Mouse (Mus musculus) CH12.LX (cell line): ENCODE measurements around the gene Cbwd1. TPM values are rescaled to one million over a fixed set of nuclear protein-coding genes. Genes with fewer than 3 reads are reported as not detected.

Source experiments
- DNase-seq: peaks from one replicate; pipeline ENCODE4 v3.0.0-alpha.2; 2013; ENCODE audit errors: extremely low read depth
- H3K27ac ChIP-seq: 2 replicates; pipeline ENCODE4 v1.5.1; 2012; ENCODE audit warnings: low read depth, mild to moderate bottlenecking, control low read depth, moderate library complexity; ENCODE audit not compliant: insufficient read depth
- H3K27me3 ChIP-seq: replicated peaks from 2 replicates; pipeline ENCODE3; 2012; ENCODE audit warnings: inconsistent platforms
- H3K36me3 ChIP-seq, 2 experiments: replicated peaks in 1 of 2; 2 replicates each; pipeline versions ENCODE3 to v1.6.1; 2012; ENCODE audit warnings: inconsistent platforms in 1 of 2, low read length in 1 of 2, mild to moderate bottlenecking in 1 of 2, mixed read lengths in 1 of 2, moderate library complexity in 1 of 2; ENCODE audit not compliant: control insufficient read depth in 1 of 2, insufficient read depth in 1 of 2
- H3K4me1 ChIP-seq, 2 experiments: 2 replicates each; pipeline ENCODE4 v1.6.1; 2012; ENCODE audit warnings: inconsistent platforms in 1 of 2, moderate library complexity in 1 of 2; ENCODE audit not compliant: insufficient read depth in 2 of 2, control insufficient read depth in 1 of 2
- H3K4me2 ChIP-seq: 2 replicates; pipeline ENCODE4 v1.6.1; 2012; ENCODE audit warnings: low read depth, mild to moderate bottlenecking, control low read depth; ENCODE audit not compliant: poor library complexity, insufficient read depth, severe bottlenecking
- H3K4me3 ChIP-seq, 3 experiments: fragments of 150-350 bp in 1 of 3; sonication (generic) in 1 of 3; replicated peaks in 1 of 3; 2 replicates each; pipeline versions ENCODE3 to v1.5.1; 2011 to 2012; ENCODE audit warnings: low read depth in 2 of 3, low read length in 2 of 3, mild to moderate bottlenecking in 2 of 3, moderate library complexity in 2 of 3, control low read depth in 1 of 3, improper control_type of control experiment in 1 of 3, inconsistent platforms in 1 of 3, mixed read lengths in 1 of 3; ENCODE audit not compliant: poor library complexity in 1 of 3
- H3K79me2 ChIP-seq: replicated peaks from 2 replicates; pipeline ENCODE4 v1.6.1; 2012; ENCODE audit warnings: mild to moderate bottlenecking, moderate library complexity; ENCODE audit not compliant: control insufficient read depth, poor library complexity, insufficient read depth, severe bottlenecking; ENCODE audit errors: extremely low read depth
- H3K9ac ChIP-seq: 2 replicates; pipeline ENCODE4 v1.6.1; 2012; ENCODE audit warnings: low read depth, mild to moderate bottlenecking, control low read depth, moderate library complexity; ENCODE audit not compliant: insufficient read depth
- H3K9me3 ChIP-seq: replicated peaks from 2 replicates; pipeline ENCODE3; 2012; ENCODE audit warnings: low read length, inconsistent platforms, mixed read lengths
- BHLHE40 ChIP-seq: IDR thresholded peaks from 2 replicates; pipeline ENCODE4 v1.6.1; 2011; ENCODE audit warnings: mild to moderate bottlenecking, low read depth, low read length, improper control_type of control experiment
- CHD1 ChIP-seq: IDR thresholded peaks from 2 replicates; pipeline ENCODE4 v1.6.1; 2012; ENCODE audit warnings: low read depth, low read length, improper control_type of control experiment, inconsistent platforms
- CHD2 ChIP-seq: IDR thresholded peaks from 2 replicates; pipeline ENCODE4 v1.6.1; 2011; ENCODE audit warnings: low read length, improper control_type of control experiment
- CTCF ChIP-seq, 2 experiments: IDR thresholded peaks in 1 of 2; conservative IDR thresholded peaks in 1 of 2; 2 replicates each; pipeline ENCODE4 v1.5.1; 2011 to 2012; ENCODE audit warnings: low read depth in 2 of 2, low read length in 2 of 2, improper control_type of control experiment in 1 of 2, inconsistent platforms in 1 of 2, mild to moderate bottlenecking in 1 of 2, moderate library complexity in 1 of 2
- E2F4 ChIP-seq: IDR thresholded peaks from 2 replicates; pipeline ENCODE4 v1.6.1; 2011; ENCODE audit warnings: low read depth, low read length, improper control_type of control experiment; ENCODE audit not compliant: insufficient replicate concordance
- ETS1 ChIP-seq: conservative IDR thresholded peaks from 2 replicates; pipeline ENCODE4 v1.6.1; 2012; ENCODE audit warnings: low read depth, mild to moderate bottlenecking, inconsistent platforms, low read length, improper control_type of control experiment, moderate library complexity
- IRF4 ChIP-seq: IDR thresholded peaks from 2 replicates; pipeline ENCODE4 v1.6.1; 2014; ENCODE audit warnings: low read depth, mild to moderate bottlenecking, inconsistent platforms, low read length, improper control_type of control experiment
- JUN ChIP-seq: IDR thresholded peaks from 2 replicates; pipeline ENCODE4 v1.6.1; 2011; ENCODE audit warnings: low read depth, mild to moderate bottlenecking, low read length, improper control_type of control experiment, moderate library complexity; ENCODE audit not compliant: insufficient read depth
- KAT2A ChIP-seq: IDR thresholded peaks from 2 replicates; pipeline ENCODE4 v1.6.1; 2012; ENCODE audit warnings: low read length, improper control_type of control experiment, inconsistent platforms; ENCODE audit not compliant: insufficient replicate concordance
- MAFK ChIP-seq: IDR thresholded peaks from 2 replicates; pipeline ENCODE4 v1.6.1; 2011; ENCODE audit warnings: low read length, improper control_type of control experiment; ENCODE audit not compliant: insufficient replicate concordance
- MAZ ChIP-seq: IDR thresholded peaks from 2 replicates; pipeline ENCODE4 v1.6.1; 2012; ENCODE audit warnings: low read depth, mild to moderate bottlenecking, inconsistent platforms, low read length, improper control_type of control experiment, moderate library complexity
- NELFE ChIP-seq: IDR thresholded peaks from 2 replicates; pipeline ENCODE4 v1.6.1; 2011; ENCODE audit warnings: low read depth, low read length, improper control_type of control experiment
- PAX5 ChIP-seq: IDR thresholded peaks from 2 replicates; pipeline ENCODE4 v1.6.1; 2012; ENCODE audit warnings: low read length, inconsistent platforms, mixed read lengths
- POLR2A ChIP-seq: IDR thresholded peaks from 2 replicates; pipeline ENCODE4 v1.6.1; 2011; ENCODE audit warnings: low read depth, mild to moderate bottlenecking, improper control_type of control experiment, low read length
- POLR2AphosphoS2 ChIP-seq: IDR thresholded peaks from 2 replicates; pipeline ENCODE4 v1.6.1; 2011; ENCODE audit warnings: low read depth, low read length, improper control_type of control experiment
- RAD21 ChIP-seq: IDR thresholded peaks from 2 replicates; pipeline ENCODE4 v1.6.1; 2011; ENCODE audit warnings: low read depth, mild to moderate bottlenecking, low read length, improper control_type of control experiment, moderate library complexity
- RCOR1 ChIP-seq: conservative IDR thresholded peaks from 2 replicates; pipeline ENCODE4 v1.6.1; 2012; ENCODE audit warnings: low read depth, mild to moderate bottlenecking, inconsistent platforms, low read length, improper control_type of control experiment
- SIN3A ChIP-seq: IDR thresholded peaks from 2 replicates; pipeline ENCODE4 v1.6.1; 2012; ENCODE audit warnings: low read length, improper control_type of control experiment, inconsistent platforms
- SMC3 ChIP-seq: IDR thresholded peaks from 2 replicates; pipeline ENCODE4 v1.6.1; 2011; ENCODE audit warnings: low read depth, low read length, improper control_type of control experiment
- TCF12 ChIP-seq: IDR thresholded peaks from 2 replicates; pipeline ENCODE4 v1.6.1; 2014; ENCODE audit warnings: low read depth, mild to moderate bottlenecking, inconsistent platforms, low read length, improper control_type of control experiment
- USF2 ChIP-seq: conservative IDR thresholded peaks from 2 replicates; pipeline ENCODE4 v1.6.1; 2011; ENCODE audit warnings: low read depth, low read length, improper control_type of control experiment
- ZKSCAN1 ChIP-seq: IDR thresholded peaks from 2 replicates; pipeline ENCODE4 v1.6.1; 2012; ENCODE audit warnings: low read depth, inconsistent platforms, low read length, improper control_type of control experiment, borderline replicate concordance
- ZNF384 ChIP-seq: IDR thresholded peaks from 2 replicates; pipeline ENCODE4 v1.6.1; 2012; ENCODE audit warnings: low read depth, low read length, improper control_type of control experiment, inconsistent platforms
- dilution Hi-C: fragments of 300-500 bp; cut with MboI; formaldehyde crosslinking; loops from 2 replicates; pipeline ENCODE4 v1.14.3; 2020; ENCODE audit warnings: low sequenced_read_pairs; ENCODE audit not compliant: extremely low pct_unique_long_range_greater_than_20kb, extremely low pct_ligation_motif_present
- in situ Hi-C: fragments of 300-500 bp; cut with MboI; formaldehyde crosslinking; loops from 3 replicates; pipeline ENCODE4 v1.14.3; 2019; ENCODE audit warnings: low sequenced_read_pairs, low pct_ligation_motif_present, low pct_unique_long_range_greater_than_20kb, mixed read lengths
- polyA plus RNA-seq: library from polyadenylated mRNA; unstranded; fragments of >175 nt; gene quantifications from 2 replicates; pipeline ENCODE4 v1.2.1, GENCODE M21; 2012; ENCODE audit warnings: low read depth; ENCODE audit not compliant: insufficient read length
- total RNA-seq, 2 experiments: library from RNA; depleted of rRNA; stranded (reverse); fragments of 300-350 nt in 1 of 2; fragments of >200 nt in 1 of 2; gene quantifications; 2 replicates each; pipeline ENCODE4 v1.2.3; 2012 to 2014

Cbwd1 gene
- total and polyA plus RNA-seq, 3 experiments, result 21.6 to 50.9 (median 26.3) TPM

- H3K79me2 ChIP-seq, result no peaks in the 10 kb centered on the region
- H3K27me3 ChIP-seq, result no peaks in the 10 kb centered on the region
- no peaks in the 10 kb centered on the region; a peak in 1 of 4 replicates for H3K4me1 ChIP-seq
- H3K36me3 ChIP-seq, result no peaks in the 10 kb centered on the region
- H3K4me3 ChIP-seq, result no peak overlapping the region
- TF ChIP-seq SIN3A, result no peak
- no peak for TF ChIP-seq RCOR1
- TF ChIP-seq POLR2AphosphoS2, result no peak
- no peak for TF ChIP-seq CHD1
- TF ChIP-seq CHD2, result no peak
- no peak for TF ChIP-seq MAFK
- no peak for TF ChIP-seq TCF12
- no peak for TF ChIP-seq BHLHE40
- TF ChIP-seq ZNF384, result no peak
- TF ChIP-seq MAZ, result no peak
- no peak for TF ChIP-seq JUN
- no peak for TF ChIP-seq ETS1
- no peak for TF ChIP-seq ZKSCAN1
- no peak for TF ChIP-seq USF2
- no peak for TF ChIP-seq IRF4
- no peak for TF ChIP-seq E2F4
- no peak for TF ChIP-seq RAD21
- no peak for TF ChIP-seq PAX5
- dilution Hi-C loops, result no loop called here
- H3K27ac ChIP-seq, result no peak overlapping the region
- H3K9ac ChIP-seq, result no peak overlapping the region
- in situ Hi-C loops, result no loop called here
- no peaks in the 10 kb centered on the region for H3K9me3 ChIP-seq
- no peak for DNase-seq
- H3K4me2 ChIP-seq, result no peak overlapping the region
Measured at GRCm38 (mm10) chr19:24886888-24887287, 74.5 kb downstream of the Cbwd1 start.

GRCm38 (mm10) chr19:24885504-24885903, 75.9 kb downstream of the Cbwd1 start:
- peak; percentile 76 for TF ChIP-seq RAD21
- TF ChIP-seq POLR2A, result no peak
- TF ChIP-seq NELFE, result no peak
- TF ChIP-seq KAT2A, result no peak
- TF ChIP-seq CTCF (conservative IDR thresholded peaks at IDR 0.05 in 1 of 2, IDR thresholded peaks at IDR 0.05 in 1 of 2; ENCODE audit: low read depth in 2 of 2, low read length in 2 of 2), result peak; percentile 79 to 82
- no peak for TF ChIP-seq ETS1
- no peak for TF ChIP-seq MAFK
- TF ChIP-seq SMC3, result peak; percentile 54
- TF ChIP-seq BHLHE40, result no peak
- TF ChIP-seq E2F4, result no peak
- TF ChIP-seq PAX5, result no peak
- Histone ChIP-seq H3K79me2 (no peaks in the 10 kb centered on the region), H3K4me1 (no peaks in the 10 kb centered on the region; a peak in 1 of 4 replicates), H3K9me3 (no peaks in the 10 kb centered on the region), H3K27ac (no peak overlapping the region), H3K4me3 (no peak overlapping the region), H3K4me2 (peak overlapping the region; percentile 33; the same call in 1 of the 2 replicates), H3K9ac (no peak overlapping the region), H3K27me3 (no peaks in the 10 kb centered on the region), H3K36me3 (no peaks in the 10 kb centered on the region)
- DNase-seq, result peak; percentile 73
- dilution Hi-C loops, result no loop called here
- in situ Hi-C loops, result no loop called here
